Mouse (Mus musculus) cortical plate, adult 2 months (tissue): ENCODE measurements around the gene Rc3h1.

Experiments
- CTCF ChIP-seq: fragments of 200-500 bp; IDR thresholded peaks from 2 replicates; pipeline ENCODE4 v1.5.1; 2011; ENCODE audit warnings: mild to moderate bottlenecking, control low read depth, low read length; ENCODE audit not compliant: insufficient read depth; ENCODE audit errors: extremely low read depth
- POLR2A ChIP-seq: fragments of 200-500 bp; IDR thresholded peaks from 2 replicates; pipeline ENCODE4 v1.6.1; 2011; ENCODE audit warnings: mild to moderate bottlenecking, low read length, control low read depth; ENCODE audit not compliant: insufficient read depth; ENCODE audit errors: extremely low read depth

GRCm38 (mm10) chr1:160989395-160989794 is 83.2 kb downstream of the Rc3h1 start:
- TF ChIP-seq CTCF: no peak
- no peak for TF ChIP-seq POLR2A
